Mouse (Mus musculus): ENCODE results near the gene Ppp6r2. TPM values are rescaled to one million over a fixed set of nuclear protein-coding genes. Genes with fewer than 3 reads are reported as not detected.

Gene Ppp6r2
- total RNA-seq, 2 experiments from 2014 or later: 18.1 to 26.2 TPM

- ATAC-seq (replicated peaks; ENCODE audit: low FRiP score, poor library complexity, severe bottlenecking): no peak
Observed at GRCm38 (mm10) chr15:89297695-89298094, 86.3 kb downstream of the Ppp6r2 start.

GRCm38 (mm10) chr15:89300180-89300579 lies 88.8 kb downstream of the Ppp6r2 start:
- no peak for ATAC-seq (replicated peaks; ENCODE audit: low FRiP score, poor library complexity, severe bottlenecking)

- ATAC-seq (replicated peaks; ENCODE audit: low FRiP score, poor library complexity, severe bottlenecking): no peak
Observed at GRCm38 (mm10) chr15:89300600-89300999, 89.2 kb downstream of the Ppp6r2 start.

- no peak for ATAC-seq (replicated peaks; ENCODE audit: low FRiP score, poor library complexity, severe bottlenecking)
Observed at GRCm38 (mm10) chr15:89305966-89306365, 94.6 kb downstream of the Ppp6r2 start.

- no peak for ATAC-seq (replicated peaks; ENCODE audit: low FRiP score, poor library complexity, severe bottlenecking)
Observed at GRCm38 (mm10) chr15:89307461-89307860, 96.1 kb downstream of the Ppp6r2 start.

GRCm38 (mm10) chr15:89308406-89309139 lies 97.2 kb downstream of the Ppp6r2 start:
- ATAC-seq (replicated peaks; ENCODE audit: low FRiP score, poor library complexity, severe bottlenecking): no peak

GRCm38 (mm10) chr15:89309962-89310498 lies 98.7 kb downstream of the Ppp6r2 start:
- no peak for ATAC-seq (replicated peaks; ENCODE audit: low FRiP score, poor library complexity, severe bottlenecking)

GRCm38 (mm10) chr15:89313359-89313758 lies 102.0 kb downstream of the Ppp6r2 start:
- no peak for ATAC-seq (replicated peaks; ENCODE audit: low FRiP score, poor library complexity, severe bottlenecking)

GRCm38 (mm10) chr15:89314107-89314506 lies 102.8 kb downstream of the Ppp6r2 start:
- 0 out of 2 replicates have a peak, but pooled peaks have one; percentile 7 for ATAC-seq (replicated peaks; ENCODE audit: low FRiP score, poor library complexity, severe bottlenecking)

GRCm38 (mm10) chr15:89314511-89315189 lies 103.3 kb downstream of the Ppp6r2 start:
- peak; percentile 17; the same call in 1 of the 2 replicates for ATAC-seq (replicated peaks; ENCODE audit: low FRiP score, poor library complexity, severe bottlenecking)

GRCm38 (mm10) chr15:89315190-89315731 lies 103.9 kb downstream of the Ppp6r2 start, which contains the start of gene Sbf1:
Sbf1 (minus strand) TSS chr15:89315311.
- ATAC-seq (replicated peaks; ENCODE audit: low FRiP score, poor library complexity, severe bottlenecking): peak; percentile 96

GRCm38 (mm10) chr15:89316146-89316545 lies 104.8 kb downstream of the Ppp6r2 start:
- ATAC-seq (replicated peaks; ENCODE audit: low FRiP score, poor library complexity, severe bottlenecking): no peak

- ATAC-seq (replicated peaks; ENCODE audit: low FRiP score, poor library complexity, severe bottlenecking): no peak
Observed at GRCm38 (mm10) chr15:89321264-89321663, 109.9 kb downstream of the Ppp6r2 start.

GRCm38 (mm10) chr15:89322670-89323522 lies 111.5 kb downstream of the Ppp6r2 start, which contains the start of gene Adm2:
Adm2 (plus strand) TSS chr15:89322720.
- ATAC-seq (replicated peaks; ENCODE audit: low FRiP score, poor library complexity, severe bottlenecking): no peak

- no peak for ATAC-seq (replicated peaks; ENCODE audit: low FRiP score, poor library complexity, severe bottlenecking)
Observed at GRCm38 (mm10) chr15:89323656-89324055, 112.3 kb downstream of the Ppp6r2 start.

GRCm38 (mm10) chr15:89326441-89326840 lies 115.1 kb downstream of the Ppp6r2 start:
- ATAC-seq (replicated peaks; ENCODE audit: low FRiP score, poor library complexity, severe bottlenecking): no peak

GRCm38 (mm10) chr15:89334271-89334670 lies 122.9 kb downstream of the Ppp6r2 start, which contains the start of gene Miox:
Miox (plus strand) TSS chr15:89334398.
- no peak for ATAC-seq (replicated peaks; ENCODE audit: low FRiP score, poor library complexity, severe bottlenecking)

- ATAC-seq (replicated peaks; ENCODE audit: low FRiP score, poor library complexity, severe bottlenecking): no peak
Observed at GRCm38 (mm10) chr15:89334774-89335537, 123.6 kb downstream of the Ppp6r2 start.

GRCm38 (mm10) chr15:89336422-89336821 lies 125.1 kb downstream of the Ppp6r2 start:
- ATAC-seq (replicated peaks; ENCODE audit: low FRiP score, poor library complexity, severe bottlenecking): no peak

Measured in erythroblast, adult 5-6 weeks (primary cell).